1 mouse cellular context compared by ENCODE assay signal in the genomic region with DNA sequence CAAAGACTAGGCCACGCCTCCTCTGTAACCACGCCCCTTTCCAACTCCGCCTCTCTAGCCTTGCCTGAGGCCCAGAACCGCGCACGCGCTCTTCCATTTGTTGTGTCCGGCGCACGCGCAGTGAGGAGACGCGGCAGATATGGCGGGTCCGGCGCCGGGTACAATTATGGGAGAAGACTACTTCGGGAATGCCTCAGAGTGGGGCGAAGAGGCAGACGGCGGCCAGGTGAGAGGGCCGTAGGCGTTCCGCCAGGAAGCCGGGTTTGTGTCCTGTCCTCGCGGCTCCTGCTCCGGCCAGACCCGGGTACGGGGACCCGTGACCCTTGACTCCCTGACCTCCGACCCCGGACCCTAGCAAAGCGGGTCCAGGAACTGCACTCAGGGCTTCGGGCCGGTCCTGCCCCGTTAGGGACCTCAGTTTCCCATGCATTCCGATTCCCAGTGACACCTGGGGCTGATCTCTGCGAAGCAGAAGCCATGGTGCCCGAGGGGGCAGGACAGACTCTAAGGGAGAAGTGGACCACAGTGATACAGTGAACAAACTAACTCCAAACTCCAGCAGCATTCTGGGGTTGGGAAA.
TF ChIP-seq lines count a peak whose summit lies in the region.

A gene (plus strand): TSS at position 74 of the 580 bp plus-strand sequence.

TF ChIP-seq in CH12.LX, 34 proteins besides CTCF, POLR2A, EP300 and RAD21 (continued from another document):
- no peak for TF ChIP-seq RCOR1 (conservative IDR thresholded peaks at IDR 0.05; ENCODE audit: low read depth, low read length)
- no peak for TF ChIP-seq TBP (conservative IDR thresholded peaks at IDR 0.05; ENCODE audit: low read depth, low read length)
- no peak for TF ChIP-seq JUND (conservative IDR thresholded peaks at IDR 0.05; ENCODE audit: low read depth, low read length)
- TF ChIP-seq SMC3 (IDR thresholded peaks at IDR 0.05; ENCODE audit: low read depth, low read length) = no peak
- no peak for TF ChIP-seq MAFK (IDR thresholded peaks at IDR 0.05; ENCODE audit: insufficient replicate concordance, low read length)
- TF ChIP-seq POLR2AphosphoS2 (IDR thresholded peaks at IDR 0.05; ENCODE audit: low read depth, low read length) = no peak
- TF ChIP-seq GABPA (IDR thresholded peaks at IDR 0.05; ENCODE audit: insufficient replicate concordance, low read depth, low read length) = no peak
- no peak for TF ChIP-seq CHD1 (IDR thresholded peaks at IDR 0.05; ENCODE audit: low read depth, low read length)
- no peak for TF ChIP-seq ETS1 (conservative IDR thresholded peaks at IDR 0.05; ENCODE audit: low read depth, low read length)
- 0 out of 2 replicates have a peak, but pooled peaks have one; percentile 11 for TF ChIP-seq MEF2A (IDR thresholded peaks at IDR 0.05; ENCODE audit: borderline replicate concordance, low read depth, low read length)
- no peak for TF ChIP-seq ZMIZ1 (IDR thresholded peaks at IDR 0.05; ENCODE audit: low read depth, low read length)
- no peak for TF ChIP-seq MYC (IDR thresholded peaks at IDR 0.05; ENCODE audit: low read depth, low read length)
- TF ChIP-seq TCF12 (IDR thresholded peaks at IDR 0.05; ENCODE audit: low read depth, low read length) = peak; percentile 60
- no peak for TF ChIP-seq USF2 (conservative IDR thresholded peaks at IDR 0.05; ENCODE audit: low read depth, low read length)
- no peak for TF ChIP-seq UBTF (IDR thresholded peaks at IDR 0.05; ENCODE audit: low read depth, low read length)
- peak; percentile 100 for TF ChIP-seq NRF1 (IDR thresholded peaks at IDR 0.05; ENCODE audit: low read depth, low read length)
- TF ChIP-seq USF1 (IDR thresholded peaks at IDR 0.05; ENCODE audit: low read depth, low read length) = no peak
- no peak for TF ChIP-seq KAT2A (IDR thresholded peaks at IDR 0.05; ENCODE audit: insufficient replicate concordance, low read length)
- TF ChIP-seq PAX5 (IDR thresholded peaks at IDR 0.05; ENCODE audit: low read length) = no peak
- TF ChIP-seq ZC3H11A (IDR thresholded peaks at IDR 0.05; ENCODE audit: low read depth, low read length) = no peak
- TF ChIP-seq E2F4 (IDR thresholded peaks at IDR 0.05; ENCODE audit: insufficient replicate concordance, low read depth, low read length) = no peak
- TF ChIP-seq BHLHE40 (IDR thresholded peaks at IDR 0.05; ENCODE audit: low read depth, low read length) = no peak
- no peak for TF ChIP-seq ZKSCAN1 (IDR thresholded peaks at IDR 0.05; ENCODE audit: borderline replicate concordance, low read depth, low read length)
- TF ChIP-seq IRF4 (IDR thresholded peaks at IDR 0.05; ENCODE audit: low read depth, low read length) = no peak
- peak; percentile 65; the same call in 1 of the 2 replicates for TF ChIP-seq SIN3A (IDR thresholded peaks at IDR 0.05; ENCODE audit: low read length)
- TF ChIP-seq CHD2 (IDR thresholded peaks at IDR 0.05; ENCODE audit: low read length) = peak; percentile 73; the same call in 1 of the 2 replicates
- no peak for TF ChIP-seq ZNF384 (IDR thresholded peaks at IDR 0.05; ENCODE audit: low read depth, low read length)
